Mouse (Mus musculus) lung, postnatal 25 days (tissue): Measurements from ENCODE around the gene Csrp2.

Experiments used
- DNase-seq: peaks from one replicate; pipeline ENCODE4 v3.0.0; 2022; ENCODE audit warnings: low spot score

The Csrp2 gene

GRCm38 (mm10) chr10:110931913-110932560, 12.4 kb downstream of the Csrp2 start:
- peak; percentile 29 for DNase-seq

GRCm38 (mm10) chr10:110933584-110933983, 14.0 kb downstream of the Csrp2 start:
- DNase-seq: no peak

- no peak for DNase-seq
Observed at GRCm38 (mm10) chr10:110935081-110935480, 15.5 kb downstream of the Csrp2 start.

GRCm38 (mm10) chr10:110935669-110936068, 16.1 kb downstream of the Csrp2 start:
- no peak for DNase-seq

GRCm38 (mm10) chr10:110938361-110938760, 18.8 kb downstream of the Csrp2 start:
- no peak for DNase-seq

GRCm38 (mm10) chr10:110938841-110939549, 19.4 kb downstream of the Csrp2 start:
- DNase-seq: no peak

GRCm38 (mm10) chr10:110939717-110940116, 20.1 kb downstream of the Csrp2 start:
- no peak for DNase-seq

GRCm38 (mm10) chr10:110940740-110941398, 21.3 kb downstream of the Csrp2 start:
- no peak for DNase-seq

- DNase-seq: no peak
Observed at GRCm38 (mm10) chr10:110941968-110942367, 22.4 kb downstream of the Csrp2 start.

GRCm38 (mm10) chr10:110942806-110943205, 23.2 kb downstream of the Csrp2 start:
- DNase-seq: no peak

GRCm38 (mm10) chr10:110944175-110944574, 24.6 kb downstream of the Csrp2 start:
- DNase-seq: no peak

- no peak for DNase-seq
Observed at GRCm38 (mm10) chr10:110945966-110946365, 26.4 kb downstream of the Csrp2 start.

- no peak for DNase-seq
Observed at GRCm38 (mm10) chr10:110947574-110947973, 28.0 kb downstream of the Csrp2 start.

GRCm38 (mm10) chr10:110951112-110951511, 31.5 kb downstream of the Csrp2 start:
- DNase-seq: no peak

GRCm38 (mm10) chr10:110951748-110952147, 32.2 kb downstream of the Csrp2 start:
- DNase-seq: no peak

- DNase-seq: no peak
Observed at GRCm38 (mm10) chr10:110952271-110952670, 32.7 kb downstream of the Csrp2 start.

- DNase-seq: peak; percentile 79
Observed at GRCm38 (mm10) chr10:110952937-110953451, 33.4 kb downstream of the Csrp2 start.

GRCm38 (mm10) chr10:110958879-110959278, 39.3 kb downstream of the Csrp2 start:
- no peak for DNase-seq

- no peak for DNase-seq
Observed at GRCm38 (mm10) chr10:110959781-110960180, 40.2 kb downstream of the Csrp2 start.

- no peak for DNase-seq
Observed at GRCm38 (mm10) chr10:110960841-110961240, 41.3 kb downstream of the Csrp2 start.

GRCm38 (mm10) chr10:110962172-110962571, 42.6 kb downstream of the Csrp2 start:
- no peak for DNase-seq

- DNase-seq: no peak
Observed at GRCm38 (mm10) chr10:110971044-110971443, 51.5 kb downstream of the Csrp2 start.

GRCm38 (mm10) chr10:110971483-110971882, 51.9 kb downstream of the Csrp2 start:
- no peak for DNase-seq
